Mouse (Mus musculus) testis, adult 2 months (tissue): Measurements from ENCODE around the gene Susd1. TPM values are rescaled to one million over a fixed set of nuclear protein-coding genes. Genes with fewer than 3 reads are reported as not detected.

Experiments
- H3K27ac ChIP-seq: fragments of 200-500 bp; 2 replicates; pipeline ENCODE4 v1.5.1; 2012; ENCODE audit warnings: low read depth, low read length; ENCODE audit not compliant: control insufficient read depth, insufficient read depth
- H3K27me3 ChIP-seq: fragments of 200-500 bp; 2 replicates; pipeline ENCODE4 v1.6.1; 2012; ENCODE audit warnings: mild to moderate bottlenecking, low read length, moderate library complexity; ENCODE audit not compliant: control insufficient read depth, insufficient read depth
- H3K36me3 ChIP-seq: fragments of 200-500 bp; 2 replicates; pipeline ENCODE4 v1.6.1; 2012; ENCODE audit warnings: mild to moderate bottlenecking, low read length; ENCODE audit not compliant: control insufficient read depth, insufficient read depth
- H3K4me1 ChIP-seq: fragments of 200-500 bp; 2 replicates; pipeline ENCODE4 v1.6.1; 2012; ENCODE audit warnings: low read length; ENCODE audit not compliant: control insufficient read depth, insufficient read depth
- H3K4me3 ChIP-seq: fragments of 200-500 bp; 2 replicates; pipeline ENCODE4 v1.5.1; 2012; ENCODE audit warnings: low read depth, mild to moderate bottlenecking, low read length, moderate library complexity, mixed read lengths; ENCODE audit not compliant: control insufficient read depth
- CTCF ChIP-seq: fragments of 200-500 bp; IDR thresholded peaks from 2 replicates; pipeline ENCODE4 v1.5.1; 2012; ENCODE audit warnings: low read depth, mild to moderate bottlenecking, inconsistent platforms, low read length, moderate library complexity; ENCODE audit not compliant: control insufficient read depth, insufficient read depth, insufficient replicate concordance
- POLR2A ChIP-seq: fragments of 200-500 bp; IDR thresholded peaks from 2 replicates; pipeline ENCODE4 v1.6.1; 2012; ENCODE audit warnings: low read depth, mild to moderate bottlenecking, inconsistent platforms, low read length, moderate library complexity; ENCODE audit not compliant: control insufficient read depth
- polyA plus RNA-seq: library from polyadenylated mRNA; depleted of rRNA; stranded (reverse); fragments of >200 nt; gene quantifications from 2 replicates; pipeline ENCODE4 v1.2.3, GENCODE M21; 2012

The Susd1 gene
- polyA plus RNA-seq, 1 experiment = 4.8 TPM

- Histone ChIP-seq H3K4me3 (no peak overlapping the region), H3K27me3 (no peaks in the 10 kb centered on the region), H3K4me1 (peaks cover 3% of the 10 kb centered on the region; the same call in 1 of the 2 replicates), H3K27ac (no peak overlapping the region), H3K36me3 (no peaks in the 10 kb centered on the region)
- no peak for TF ChIP-seq CTCF
- no peak for TF ChIP-seq POLR2A
Observed at GRCm38 (mm10) chr4:59334236-59334635, 104.2 kb downstream of the Susd1 start.

GRCm38 (mm10) chr4:59333424-59333895 lies 105.0 kb downstream of the Susd1 start:
- no peaks in the 10 kb centered on the region for H3K36me3 ChIP-seq
- no peaks in the 10 kb centered on the region for H3K27me3 ChIP-seq

DNA sequence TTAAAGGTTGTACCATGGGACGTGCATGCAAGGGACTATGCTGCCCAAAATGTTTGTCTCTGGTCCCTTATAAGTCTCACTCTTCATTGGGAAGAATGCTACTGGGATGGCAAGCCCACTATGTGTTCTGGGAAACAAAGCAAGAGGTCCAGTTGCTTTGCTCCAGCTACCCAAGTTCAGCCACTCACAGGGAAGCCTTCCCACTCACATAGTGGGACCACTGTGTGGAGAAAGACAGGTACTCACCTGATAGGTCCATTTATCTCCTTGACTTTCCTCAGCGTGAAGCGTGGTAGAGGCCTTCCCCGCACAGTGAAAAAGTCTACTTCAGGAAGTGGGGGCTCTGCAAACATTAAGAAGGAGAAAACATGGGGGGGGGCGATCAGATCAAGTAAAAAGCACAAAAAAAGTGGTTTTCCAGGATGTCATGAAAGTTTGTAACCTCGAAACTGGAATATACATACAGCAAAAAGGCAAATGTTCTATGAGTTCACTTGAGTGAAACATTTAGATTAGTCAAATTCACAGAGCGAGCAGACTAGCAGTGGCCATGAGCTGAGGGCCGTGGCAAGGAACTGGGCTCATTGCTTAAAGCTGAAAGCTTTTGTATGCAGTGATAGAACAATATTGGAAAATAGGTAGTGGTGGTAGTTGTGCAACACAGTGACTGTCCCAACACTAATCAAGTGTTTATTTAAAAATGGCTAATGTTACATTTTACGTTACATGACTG lies 105.6 kb downstream of the Susd1 start:
- H3K4me3 ChIP-seq = no peak overlapping the region
- no peak overlapping the region for H3K27ac ChIP-seq
- TF ChIP-seq POLR2A (no peak), CTCF (no peak)

More at GRCm38 (mm10) chr4:59333424-59333895, 105.0 kb downstream of the Susd1 start:
- Histone ChIP-seq H3K4me3 (no peak overlapping the region), H3K4me1 (peaks cover 3% of the 10 kb centered on the region; the same call in 1 of the 2 replicates), H3K27ac (no peak overlapping the region)
- TF ChIP-seq CTCF (no peak), POLR2A (no peak)

DNA sequence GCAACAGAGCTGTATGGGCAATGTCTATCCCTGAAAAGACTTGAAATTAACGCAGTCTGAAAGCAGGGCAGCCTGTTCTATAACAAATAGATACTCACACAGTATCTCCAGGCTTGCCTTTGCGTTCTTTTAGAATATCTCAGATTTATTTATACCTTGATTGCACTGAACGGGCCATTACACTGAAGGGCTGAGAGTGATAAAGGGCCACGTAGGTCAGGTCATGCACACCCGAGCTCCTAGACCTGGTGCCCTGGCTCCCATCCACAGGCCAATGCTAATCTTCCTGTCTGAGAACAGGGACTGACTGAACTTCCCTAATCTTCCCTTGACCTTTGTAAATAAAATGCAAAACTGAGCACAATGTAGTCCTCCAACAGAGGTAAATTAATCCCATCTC lies 106.3 kb downstream of the Susd1 start:
- no peak for TF ChIP-seq POLR2A
- no peak for TF ChIP-seq CTCF
- H3K27ac ChIP-seq = no peak overlapping the region

More for the DNA sequence above, 105.6 kb downstream of the Susd1 start:
- Histone ChIP-seq H3K4me1 (peaks cover 3% of the 10 kb centered on the region; the same call in 1 of the 2 replicates), H3K36me3 (no peaks in the 10 kb centered on the region), H3K27me3 (no peaks in the 10 kb centered on the region)

DNA sequence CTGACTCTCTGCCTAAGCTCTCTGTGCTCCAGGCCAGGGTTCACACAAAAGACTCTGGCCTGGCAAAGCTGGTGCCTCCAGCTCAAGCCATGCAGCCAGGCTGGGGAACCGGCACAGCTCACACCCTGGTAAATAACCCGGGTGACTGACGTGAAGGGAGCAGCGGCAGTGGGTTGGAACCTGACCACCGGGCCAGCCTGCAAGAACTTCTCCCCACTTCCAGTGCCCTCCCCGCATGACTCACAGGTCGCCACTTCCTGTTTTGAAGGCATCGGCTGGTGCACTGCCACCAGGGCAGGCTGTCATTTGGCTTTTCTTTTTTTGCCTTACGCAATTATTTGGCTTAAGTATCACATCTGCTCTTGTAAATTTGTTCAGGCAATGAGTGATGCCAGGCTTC lies 106.8 kb downstream of the Susd1 start:
- Histone ChIP-seq H3K27me3 (no peaks in the 10 kb centered on the region), H3K36me3 (no peaks in the 10 kb centered on the region), H3K27ac (peak overlapping the region; percentile 79), H3K4me1 (peaks cover 3% of the 10 kb centered on the region; the same call in 1 of the 2 replicates), H3K4me3 (no peak overlapping the region)
- TF ChIP-seq CTCF = no peak
- TF ChIP-seq POLR2A = no peak

More for the DNA sequence above, 106.3 kb downstream of the Susd1 start:
- Histone ChIP-seq H3K36me3 (no peaks in the 10 kb centered on the region), H3K27me3 (no peaks in the 10 kb centered on the region), H3K4me3 (no peak overlapping the region), H3K4me1 (peaks cover 3% of the 10 kb centered on the region; the same call in 1 of the 2 replicates)

- Histone ChIP-seq H3K27me3 (no peaks in the 10 kb centered on the region), H3K27ac (peak overlapping the region; percentile 79), H3K4me3 (no peak overlapping the region), H3K36me3 (no peaks in the 10 kb centered on the region), H3K4me1 (peaks cover 3% of the 10 kb centered on the region; the same call in 1 of the 2 replicates)
- TF ChIP-seq POLR2A (no peak), CTCF (no peak)
Observed at GRCm38 (mm10) chr4:59330961-59331604, 107.3 kb downstream of the Susd1 start.
